Mouse (Mus musculus): ENCODE measurements at regions not wholly inside any gene's neighbourhood (a gene's known extent, or its start where the extent isn't known, plus 50 kb on each side); places are given as distances from the start of the nearest gene placed in this dataset.

DNA sequence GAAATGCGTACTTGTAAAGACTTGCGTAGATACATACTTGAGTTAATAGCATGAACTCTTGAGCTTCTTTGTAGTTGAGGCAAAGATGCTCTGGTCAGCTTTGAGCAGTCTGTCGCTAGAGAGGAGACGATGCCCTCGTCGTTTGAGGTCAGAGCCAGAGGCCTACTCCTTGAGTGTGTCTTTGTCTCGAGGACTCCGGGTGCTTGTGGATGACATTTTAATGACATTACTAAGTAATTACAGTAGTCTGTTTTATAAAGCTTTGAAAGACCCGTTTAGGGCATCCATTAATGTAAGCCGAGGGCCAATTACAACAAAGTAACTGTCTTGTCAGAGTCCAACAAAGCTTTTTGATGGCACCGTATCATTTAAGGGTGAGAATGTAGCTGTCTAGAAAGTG, 78.2 kb upstream of the Dkk2 start:
- Histone ChIP-seq H3K36me3 (ENCODE audit: control insufficient read depth, insufficient read depth) (no peaks in the 10 kb centered on the region), H3K9me3 (replicated peaks; ENCODE audit: control insufficient read depth, low read length) (no peaks in the 10 kb centered on the region), H3K9ac (ENCODE audit: low read depth, low read length) (no peak overlapping the region), H3K27ac (ENCODE audit: low read length) (no peak overlapping the region), H3K4me3 (ENCODE audit: low read depth, low read length) (no peak overlapping the region), H3K27me3 (ENCODE audit: control insufficient read depth, insufficient read depth, low read depth, low read length) (no peaks in the 10 kb centered on the region), H3K4me2 (ENCODE audit: low read depth, low read length) (no peak overlapping the region), H3K4me1 (ENCODE audit: control insufficient read depth, low read depth, low read length) (no peaks in the 10 kb centered on the region)
- 75% methylated on average over 11 of the region's 11 CpGs for WGBS (ENCODE audit: insufficient replicate concordance)
- no peak for ATAC-seq (ENCODE audit: low read depth)

DNA sequence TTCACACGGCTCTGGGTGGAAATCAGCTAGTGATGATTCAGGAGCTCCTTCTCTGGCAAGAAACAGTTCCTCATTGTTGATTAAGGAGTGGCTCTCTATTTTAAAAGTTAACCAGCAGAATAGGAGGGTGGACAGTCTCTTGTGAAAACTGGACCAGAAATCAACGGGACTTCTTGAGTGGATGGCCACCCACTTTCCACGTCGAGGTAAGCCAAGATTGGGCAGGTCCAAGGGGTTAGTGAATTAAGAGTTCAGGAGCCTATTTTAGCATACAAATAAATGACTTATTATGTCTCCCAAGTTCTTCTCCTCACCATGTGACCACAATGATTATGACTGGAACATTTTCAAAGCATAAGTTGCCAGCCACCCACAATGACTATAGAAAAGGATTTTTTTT, 77.7 kb upstream of the Dkk2 start:
- H3K4me3 ChIP-seq (ENCODE audit: low read depth, low read length) = no peak overlapping the region
- ATAC-seq (ENCODE audit: low read depth) = no peak
- H3K36me3 ChIP-seq (ENCODE audit: control insufficient read depth, insufficient read depth) = no peaks in the 10 kb centered on the region
- WGBS (ENCODE audit: insufficient replicate concordance) = 59% methylated on average over 4 of the region's 4 CpGs
- no peak overlapping the region for H3K4me2 ChIP-seq (ENCODE audit: low read depth, low read length)
- no peak overlapping the region for H3K9ac ChIP-seq (ENCODE audit: low read depth, low read length)
- H3K9me3 ChIP-seq (replicated peaks; ENCODE audit: control insufficient read depth, low read length) = no peaks in the 10 kb centered on the region
- H3K27me3 ChIP-seq (ENCODE audit: control insufficient read depth, insufficient read depth, low read depth, low read length) = no peaks in the 10 kb centered on the region
- H3K27ac ChIP-seq (ENCODE audit: low read length) = no peak overlapping the region
- H3K4me1 ChIP-seq (ENCODE audit: control insufficient read depth, low read depth, low read length) = no peaks in the 10 kb centered on the region

DNA sequence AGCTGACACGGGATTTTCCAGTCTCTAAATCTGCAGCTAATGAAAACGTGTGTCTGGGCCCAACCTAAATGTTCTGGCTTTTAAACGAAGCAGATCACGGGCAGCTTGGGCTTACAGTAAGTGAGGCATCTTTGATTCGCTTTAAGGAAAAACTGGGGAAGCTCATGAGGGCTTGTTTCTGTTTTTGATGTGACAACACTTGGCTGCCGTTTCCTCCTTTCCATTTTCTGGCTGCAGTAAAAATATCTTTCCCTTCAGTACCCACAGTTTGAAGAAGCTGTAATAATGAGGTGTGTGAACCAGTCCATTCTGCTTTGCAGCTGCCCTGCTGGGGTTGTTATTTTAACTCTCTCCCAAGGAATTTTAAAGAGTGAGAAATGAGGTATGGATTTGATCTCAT, 69.9 kb upstream of the Dkk2 start:
- Histone ChIP-seq H3K4me3 (ENCODE audit: low read depth, low read length) (no peak overlapping the region), H3K27me3 (ENCODE audit: control insufficient read depth, insufficient read depth, low read depth, low read length) (no peaks in the 10 kb centered on the region), H3K27ac (ENCODE audit: low read length) (no peak overlapping the region), H3K36me3 (ENCODE audit: control insufficient read depth, insufficient read depth) (no peaks in the 10 kb centered on the region), H3K4me2 (ENCODE audit: low read depth, low read length) (no peak overlapping the region), H3K4me1 (ENCODE audit: control insufficient read depth, low read depth, low read length) (no peaks in the 10 kb centered on the region), H3K9me3 (replicated peaks; ENCODE audit: control insufficient read depth, low read length) (no peaks in the 10 kb centered on the region), H3K9ac (ENCODE audit: low read depth, low read length) (no peak overlapping the region)
- 43% methylated on average over 6 of the region's 6 CpGs for WGBS (ENCODE audit: insufficient replicate concordance)
- no peak for ATAC-seq (ENCODE audit: low read depth)

DNA sequence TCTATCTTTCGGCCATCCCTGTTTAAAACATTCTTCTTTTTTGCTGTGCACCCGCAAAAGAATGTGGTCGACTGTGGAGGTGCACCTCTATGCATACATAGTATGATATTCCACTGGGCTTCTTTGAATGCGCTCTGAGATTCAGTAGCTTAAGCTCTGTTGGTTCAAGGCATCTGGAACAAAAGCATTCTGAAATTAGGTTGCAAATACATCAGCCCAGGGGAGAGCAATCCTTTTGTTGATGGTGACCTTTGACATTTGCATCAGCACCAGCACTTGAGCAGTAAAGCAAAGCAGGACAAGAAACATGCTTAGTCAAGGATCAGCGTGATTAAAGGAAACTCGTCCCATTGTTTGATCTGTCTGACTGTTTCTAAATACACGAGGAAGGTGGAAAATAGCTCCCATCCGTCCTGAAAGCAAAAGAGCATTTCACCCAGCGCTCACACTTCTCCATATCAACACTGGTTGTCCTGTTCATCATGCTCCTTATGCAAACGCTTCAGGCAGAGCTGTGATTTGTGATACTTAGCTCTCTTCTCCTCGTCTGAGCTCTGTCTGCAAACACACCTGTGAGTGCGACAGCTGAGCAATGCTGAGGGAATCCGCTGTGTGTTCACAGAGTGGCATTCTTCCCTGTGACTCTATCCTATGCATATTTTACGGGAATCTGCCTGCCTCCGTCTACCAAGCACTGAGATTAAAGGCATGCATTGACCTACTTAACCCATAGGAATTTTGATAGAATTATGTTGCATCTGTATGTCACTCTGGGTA, 67.4 kb upstream of the Dkk2 start:
- H3K4me1 ChIP-seq (ENCODE audit: control insufficient read depth, low read depth, low read length) = no peaks in the 10 kb centered on the region
- no peaks in the 10 kb centered on the region for H3K36me3 ChIP-seq (ENCODE audit: control insufficient read depth, insufficient read depth)
- no peaks in the 10 kb centered on the region for H3K27me3 ChIP-seq (ENCODE audit: control insufficient read depth, insufficient read depth, low read depth, low read length)
- H3K4me2 ChIP-seq (ENCODE audit: low read depth, low read length) = no peak overlapping the region
- WGBS (ENCODE audit: insufficient replicate concordance) = 50% methylated on average over 15 of the region's 15 CpGs
- no peaks in the 10 kb centered on the region for H3K9me3 ChIP-seq (replicated peaks; ENCODE audit: control insufficient read depth, low read length)
- no peak overlapping the region for H3K4me3 ChIP-seq (ENCODE audit: low read depth, low read length)
- no peak overlapping the region for H3K9ac ChIP-seq (ENCODE audit: low read depth, low read length)
- H3K27ac ChIP-seq (ENCODE audit: low read length) = no peak overlapping the region
- no peak for ATAC-seq (ENCODE audit: low read depth)

DNA sequence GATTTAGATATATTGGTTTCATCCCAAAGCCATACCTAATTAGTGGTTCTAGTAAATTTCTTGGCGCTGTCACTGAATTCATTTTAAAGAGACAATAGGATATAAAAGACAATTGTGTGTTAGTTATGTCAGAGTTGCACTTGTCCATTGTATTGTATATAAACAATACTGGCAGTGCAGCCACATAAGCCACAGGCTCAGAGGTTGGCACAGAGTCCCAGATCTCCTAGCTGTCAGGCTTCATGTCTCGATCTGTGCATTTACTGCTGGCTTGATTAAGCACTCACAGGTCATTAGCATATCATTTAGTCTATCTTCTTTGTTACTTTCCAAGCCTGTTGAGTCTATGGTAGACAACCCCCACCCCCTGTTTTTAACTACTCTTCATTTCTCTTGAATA, 66.6 kb upstream of the Dkk2 start:
- Histone ChIP-seq H3K9me3 (replicated peaks; ENCODE audit: control insufficient read depth, low read length) (no peaks in the 10 kb centered on the region), H3K27me3 (ENCODE audit: control insufficient read depth, insufficient read depth, low read depth, low read length) (no peaks in the 10 kb centered on the region), H3K36me3 (ENCODE audit: control insufficient read depth, insufficient read depth) (no peaks in the 10 kb centered on the region), H3K27ac (ENCODE audit: low read length) (no peak overlapping the region), H3K4me3 (ENCODE audit: low read depth, low read length) (no peak overlapping the region), H3K4me1 (ENCODE audit: control insufficient read depth, low read depth, low read length) (no peaks in the 10 kb centered on the region), H3K9ac (ENCODE audit: low read depth, low read length) (no peak overlapping the region), H3K4me2 (ENCODE audit: low read depth, low read length) (no peak overlapping the region)
- WGBS (ENCODE audit: insufficient replicate concordance) = 67% methylated on average over 2 of the region's 2 CpGs
- ATAC-seq (ENCODE audit: low read depth) = no peak

DNA sequence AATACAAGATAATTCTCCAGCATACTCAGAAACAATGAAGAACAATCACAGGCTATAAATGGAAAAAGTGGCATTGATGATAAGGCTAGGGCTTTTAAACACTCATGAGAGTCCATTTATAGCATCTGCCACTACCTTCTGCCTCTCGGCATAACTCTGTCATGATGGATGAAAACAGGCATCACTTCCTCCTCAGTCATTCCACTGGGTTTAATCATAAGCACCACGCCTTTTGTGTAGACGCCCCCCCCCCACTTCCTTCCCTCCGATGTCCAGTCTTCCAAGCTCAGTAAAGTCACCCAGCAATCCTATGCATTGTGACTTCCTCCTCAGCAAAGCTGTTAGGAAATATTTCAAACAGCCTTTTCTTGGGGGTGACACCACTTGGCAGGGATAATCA, 63.1 kb upstream of the Dkk2 start:
- H3K4me1 ChIP-seq (ENCODE audit: control insufficient read depth, low read depth, low read length) = no peaks in the 10 kb centered on the region
- no peak overlapping the region for H3K9ac ChIP-seq (ENCODE audit: low read depth, low read length)
- H3K4me3 ChIP-seq (ENCODE audit: low read depth, low read length) = no peak overlapping the region
- no peaks in the 10 kb centered on the region for H3K36me3 ChIP-seq (ENCODE audit: control insufficient read depth, insufficient read depth)
- H3K27me3 ChIP-seq (ENCODE audit: control insufficient read depth, insufficient read depth, low read depth, low read length) = no peaks in the 10 kb centered on the region
- ATAC-seq (ENCODE audit: low read depth) = no peak
- H3K4me2 ChIP-seq (ENCODE audit: low read depth, low read length) = no peak overlapping the region
- no peak overlapping the region for H3K27ac ChIP-seq (ENCODE audit: low read length)
- H3K9me3 ChIP-seq (replicated peaks; ENCODE audit: control insufficient read depth, low read length) = no peaks in the 10 kb centered on the region
- 29% methylated on average over 4 of the region's 4 CpGs for WGBS (ENCODE audit: insufficient replicate concordance)

DNA sequence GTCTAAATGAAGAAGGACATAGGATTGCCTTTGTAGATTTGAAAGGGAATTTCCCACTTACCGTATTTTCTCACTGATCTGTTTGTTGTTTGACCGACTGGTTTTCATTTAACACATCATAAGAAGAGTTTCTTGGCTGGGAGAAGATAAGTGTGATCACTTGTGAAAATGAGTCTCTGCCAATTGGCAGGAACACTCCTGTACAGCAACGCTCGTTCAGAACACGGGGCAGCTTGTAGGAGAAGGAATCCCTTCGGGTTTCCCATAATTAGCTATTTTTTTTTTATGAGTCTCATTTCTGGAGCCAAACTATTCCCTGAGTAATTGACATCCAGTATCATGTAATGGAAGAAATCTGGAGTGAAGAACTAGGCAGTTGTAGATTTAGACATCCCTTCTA, 61.8 kb upstream of the Dkk2 start:
- no peak for ATAC-seq (ENCODE audit: low read depth)
- Histone ChIP-seq H3K27me3 (ENCODE audit: control insufficient read depth, insufficient read depth, low read depth, low read length) (no peaks in the 10 kb centered on the region), H3K27ac (ENCODE audit: low read length) (no peak overlapping the region)

DNA sequence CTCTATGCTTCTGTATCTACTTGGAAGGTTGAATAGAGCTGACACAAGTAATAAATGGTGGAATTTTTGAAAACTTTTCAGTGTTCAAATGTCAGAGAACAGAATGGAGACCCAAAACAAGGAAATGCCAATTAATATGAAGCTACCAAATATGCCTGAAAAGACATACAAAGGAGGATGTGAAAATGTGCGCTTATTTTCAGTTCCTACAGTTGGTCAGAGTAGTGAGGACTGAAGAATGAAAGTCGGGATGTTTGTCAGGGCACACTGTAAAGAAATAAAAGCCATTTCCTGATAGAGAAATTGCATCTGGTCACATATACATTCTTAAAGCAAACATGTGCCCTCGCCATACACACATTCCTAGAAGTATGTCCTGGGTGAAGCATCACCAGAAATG, 56.0 kb upstream of the Dkk2 start:
- 52% methylated on average over 3 of the region's 3 CpGs for WGBS (ENCODE audit: insufficient replicate concordance)
- Histone ChIP-seq H3K27ac (ENCODE audit: low read length) (no peak overlapping the region), H3K4me2 (ENCODE audit: low read depth, low read length) (no peak overlapping the region), H3K4me3 (ENCODE audit: low read depth, low read length) (no peak overlapping the region), H3K36me3 (ENCODE audit: control insufficient read depth, insufficient read depth) (no peaks in the 10 kb centered on the region), H3K4me1 (ENCODE audit: control insufficient read depth, low read depth, low read length) (no peaks in the 10 kb centered on the region), H3K9ac (ENCODE audit: low read depth, low read length) (no peak overlapping the region), H3K27me3 (ENCODE audit: control insufficient read depth, insufficient read depth, low read depth, low read length) (no peaks in the 10 kb centered on the region), H3K9me3 (replicated peaks; ENCODE audit: control insufficient read depth, low read length) (no peaks in the 10 kb centered on the region)
- ATAC-seq (ENCODE audit: low read depth) = no peak

More for the DNA sequence above, 61.8 kb upstream of the Dkk2 start:
- Histone ChIP-seq H3K36me3 (ENCODE audit: control insufficient read depth, insufficient read depth) (no peaks in the 10 kb centered on the region), H3K4me3 (ENCODE audit: low read depth, low read length) (no peak overlapping the region), H3K9me3 (replicated peaks; ENCODE audit: control insufficient read depth, low read length) (no peaks in the 10 kb centered on the region), H3K4me1 (ENCODE audit: control insufficient read depth, low read depth, low read length) (no peaks in the 10 kb centered on the region), H3K9ac (ENCODE audit: low read depth, low read length) (no peak overlapping the region), H3K4me2 (ENCODE audit: low read depth, low read length) (no peak overlapping the region)
- 74% methylated on average over 6 of the region's 6 CpGs for WGBS (ENCODE audit: insufficient replicate concordance)

DNA sequence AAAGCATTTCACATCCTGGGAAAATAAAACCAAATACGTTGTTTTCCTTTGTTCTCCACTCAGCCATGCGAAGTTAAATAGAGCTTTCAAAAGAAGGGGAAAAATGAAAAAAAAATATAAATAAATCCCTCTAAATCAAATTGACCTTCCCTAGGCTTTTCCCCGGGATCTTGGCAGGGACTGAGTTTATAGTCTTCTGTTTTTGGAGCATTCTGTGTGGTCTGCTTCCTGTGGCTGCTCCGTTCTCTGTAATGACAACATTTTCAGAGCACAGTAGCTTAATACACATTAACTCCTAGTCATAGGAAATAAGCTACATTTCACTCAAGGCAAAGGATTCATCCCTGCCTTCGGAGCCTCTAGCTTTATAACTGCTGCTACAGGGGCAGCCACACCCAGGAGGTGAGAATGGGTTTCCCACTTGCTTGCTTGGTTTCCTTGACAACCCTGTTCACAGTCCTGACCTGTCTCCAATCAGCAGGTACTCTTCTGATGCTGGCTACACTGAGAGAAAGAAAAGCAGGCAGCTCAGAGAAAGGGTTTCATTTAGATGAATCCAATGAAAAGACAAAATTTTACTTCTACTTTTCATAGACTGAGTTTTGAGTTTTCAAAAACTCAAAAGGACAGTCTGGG, 51.9 kb upstream of the Dkk2 start:
- 42% methylated on average over 5 of the region's 5 CpGs for WGBS (ENCODE audit: insufficient replicate concordance)
- Histone ChIP-seq H3K27me3 (ENCODE audit: control insufficient read depth, insufficient read depth, low read depth, low read length) (no peaks in the 10 kb centered on the region), H3K4me1 (ENCODE audit: control insufficient read depth, low read depth, low read length) (no peaks in the 10 kb centered on the region), H3K36me3 (ENCODE audit: control insufficient read depth, insufficient read depth) (no peaks in the 10 kb centered on the region), H3K9ac (ENCODE audit: low read depth, low read length) (no peak overlapping the region), H3K27ac (ENCODE audit: low read length) (no peak overlapping the region), H3K4me3 (ENCODE audit: low read depth, low read length) (no peak overlapping the region), H3K4me2 (ENCODE audit: low read depth, low read length) (no peak overlapping the region), H3K9me3 (replicated peaks; ENCODE audit: control insufficient read depth, low read length) (no peaks in the 10 kb centered on the region)
- ATAC-seq (ENCODE audit: low read depth) = no peak
